Mouse (Mus musculus) heart, embryonic 14.5 days (tissue): ENCODE data around the gene Pgbd1. TPM values are rescaled to one million over a fixed set of nuclear protein-coding genes. Genes with fewer than 3 reads are reported as not detected.
A peak's percentile ranks its signal among the peaks of the same experiment; 100 is the strongest.

Source experiments
- ATAC-seq: fragments of 200-750 bp; cut with Nextera tagmentation; 2 replicates; pipeline ENCODE4 v1.8.0; 2017; ENCODE audit warnings: low read depth, moderate TSS enrichment; ENCODE audit not compliant: insufficient number of reproducible peaks, insufficient read depth, low FRiP score
- H3K27ac ChIP-seq, 2 experiments: fragments of 200-500 bp in 1 of 2; fragments of 300-500 bp in 1 of 2; sonication (generic) in 1 of 2; replicated peaks in 1 of 2; 2 replicates each; pipeline ENCODE4 v1.5.1; 2012 to 2014; ENCODE audit warnings: low read depth in 2 of 2, low read length in 2 of 2, control low read depth in 1 of 2, mild to moderate bottlenecking in 1 of 2, mixed read lengths in 1 of 2; ENCODE audit not compliant: control insufficient read depth in 1 of 2, insufficient read depth in 1 of 2
- H3K27me3 ChIP-seq: fragments of 300-500 bp; sonication (generic); 2 replicates; pipeline ENCODE4 v1.6.1; 2014; ENCODE audit warnings: mild to moderate bottlenecking, low read length, control low read depth; ENCODE audit not compliant: control insufficient read depth, insufficient read depth
- H3K36me3 ChIP-seq: fragments of 300-500 bp; sonication (generic); 2 replicates; pipeline ENCODE4 v1.6.1; 2014; ENCODE audit warnings: mild to moderate bottlenecking, control low read depth, low read length, mixed read lengths; ENCODE audit not compliant: control insufficient read depth, insufficient read depth
- H3K4me1 ChIP-seq, 2 experiments: fragments of 200-500 bp in 1 of 2; fragments of 300-500 bp in 1 of 2; sonication (generic) in 1 of 2; 2 replicates each; pipeline ENCODE4 v1.6.1; 2012 to 2014; ENCODE audit warnings: low read length in 2 of 2, control low read depth in 1 of 2, mixed read lengths in 1 of 2; ENCODE audit not compliant: control insufficient read depth in 2 of 2, insufficient read depth in 2 of 2
- H3K4me2 ChIP-seq: fragments of 300-500 bp; sonication (generic); 2 replicates; pipeline ENCODE4 v1.6.1; 2014; ENCODE audit warnings: mild to moderate bottlenecking, low read length
- H3K4me3 ChIP-seq, 2 experiments: fragments of 200-500 bp in 1 of 2; fragments of 300-500 bp in 1 of 2; sonication (generic) in 1 of 2; 2 replicates each; pipeline ENCODE4 v1.5.1; 2012 to 2014; ENCODE audit warnings: low read length in 2 of 2, mild to moderate bottlenecking in 2 of 2, control low read depth in 1 of 2, low read depth in 1 of 2, moderate library complexity in 1 of 2; ENCODE audit not compliant: control insufficient read depth in 1 of 2, insufficient read depth in 1 of 2
- H3K9ac ChIP-seq: fragments of 300-500 bp; sonication (generic); 2 replicates; pipeline ENCODE4 v1.6.1; 2014; ENCODE audit warnings: mild to moderate bottlenecking, low read length
- H3K9me3 ChIP-seq: fragments of 300-500 bp; sonication (generic); 2 replicates; pipeline ENCODE4 v1.6.1; 2016; ENCODE audit warnings: low read length, control low read depth; ENCODE audit not compliant: control insufficient read depth
- WGBS: fragments of 180-500 bp; shearing (Covaris S2); extraction: QIAGEN DNeasy Blood & Tissue Kit; methylation state at CpG from one replicate; pipeline ENCODE4 v1.1.7; 2014; 5-methylcytosine and 5-hydroxymethylcytosine counted together
- polyA plus RNA-seq: library from polyadenylated mRNA; unstranded; fragments of >200 nt; fragmentation: Nextera tagmentation; extraction: Ambion mirVana; gene quantifications from 2 replicates; pipeline ENCODE4 v1.2.1, GENCODE M21; 2014

Pgbd1 gene
- polyA plus RNA-seq, 1 experiment from 2014 or later: 2.4 TPM

- Histone ChIP-seq H3K4me3 (no peak overlapping the region), H3K9me3 (no peaks in the 10 kb centered on the region), H3K27ac (no peak overlapping the region), H3K4me2 (no peak overlapping the region), H3K27me3 (no peaks in the 10 kb centered on the region), H3K4me1 (0 out of 4 replicates have a peak, but pooled peaks cover 0 to under 1% of the 10 kb centered on the region in 2 experiments), H3K9ac (no peak overlapping the region), H3K36me3 (peaks cover 81% of the 10 kb centered on the region)
- no peak for ATAC-seq
- WGBS: 85% methylated on average over 9 of the region's 9 CpGs
Observed at GRCm38 (mm10) chr13:21446796-21447195, 5.9 kb upstream of the Pgbd1 start.

DNA sequence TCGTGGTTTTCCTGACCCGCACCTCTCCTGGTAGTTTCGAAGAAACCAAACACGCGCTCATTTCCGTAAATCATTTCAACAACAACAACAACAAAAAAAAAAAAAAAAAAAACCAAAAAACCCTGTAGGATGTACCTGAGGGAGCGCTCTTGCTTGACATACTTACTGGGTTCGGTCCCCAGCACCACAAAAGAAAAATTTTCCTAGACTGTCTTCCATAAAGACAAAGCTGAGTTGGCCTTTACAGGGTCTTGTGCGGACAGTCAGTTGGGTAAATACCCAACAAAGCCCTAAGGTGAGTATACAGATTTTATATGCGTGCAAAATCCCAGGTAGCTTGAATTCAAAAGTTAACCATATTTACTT lies 332 bp upstream of the Pgbd1 start:
- WGBS: 15% methylated on average over 10 of the region's 10 CpGs
- peaks cover 0 to 14% of the 10 kb centered on the region in 2 experiments; a peak in 2 of 4 replicates for H3K4me1 ChIP-seq
- H3K4me3 ChIP-seq: peak overlapping the region; percentile 51 to 59
- no peaks in the 10 kb centered on the region for H3K9me3 ChIP-seq
- peak overlapping the region; percentile 78 for H3K9ac ChIP-seq
- H3K4me2 ChIP-seq: peak overlapping the region; percentile 75
- H3K27me3 ChIP-seq: no peaks in the 10 kb centered on the region
- H3K36me3 ChIP-seq: peaks cover 36% of the 10 kb centered on the region
- peak overlapping the region; percentile 87 to 93 for H3K27ac ChIP-seq
- no peak for ATAC-seq

DNA sequence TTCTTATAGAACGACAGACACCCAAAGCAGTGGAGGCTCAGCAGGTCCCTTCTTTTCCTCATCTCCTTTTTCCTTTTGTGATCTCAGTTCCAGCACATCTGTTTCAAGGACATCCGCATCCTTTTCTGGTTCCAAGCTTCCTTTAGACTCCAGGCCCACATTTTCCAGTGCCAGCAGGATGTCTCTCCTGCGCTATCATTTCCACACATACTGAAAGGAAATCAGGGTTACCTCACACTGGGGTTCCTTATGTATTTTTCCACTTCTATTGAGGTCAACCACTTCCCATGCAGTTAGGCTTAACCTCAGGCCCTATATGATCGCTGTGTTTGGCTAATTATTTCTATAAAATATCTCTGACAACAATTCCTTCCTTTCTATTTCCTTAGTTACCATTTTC lies 5.4 kb downstream of the Pgbd1 start:
- no peak for ATAC-seq
- H3K9ac ChIP-seq: no peak overlapping the region
- H3K27ac ChIP-seq: 0 out of 4 replicates have a peak overlapping the region, but pooled peaks of 1 of the 2 experiments have one; percentile 26
- H3K27me3 ChIP-seq: no peaks in the 10 kb centered on the region
- no peaks in the 10 kb centered on the region for H3K9me3 ChIP-seq
- H3K36me3 ChIP-seq: no peaks in the 10 kb centered on the region
- 66% methylated on average over 4 of the region's 4 CpGs for WGBS
- H3K4me2 ChIP-seq: no peak overlapping the region
- no peak overlapping the region for H3K4me3 ChIP-seq
- H3K4me1 ChIP-seq: peaks cover 0 to 8% of the 10 kb centered on the region in 2 experiments; a peak in 2 of 4 replicates

DNA sequence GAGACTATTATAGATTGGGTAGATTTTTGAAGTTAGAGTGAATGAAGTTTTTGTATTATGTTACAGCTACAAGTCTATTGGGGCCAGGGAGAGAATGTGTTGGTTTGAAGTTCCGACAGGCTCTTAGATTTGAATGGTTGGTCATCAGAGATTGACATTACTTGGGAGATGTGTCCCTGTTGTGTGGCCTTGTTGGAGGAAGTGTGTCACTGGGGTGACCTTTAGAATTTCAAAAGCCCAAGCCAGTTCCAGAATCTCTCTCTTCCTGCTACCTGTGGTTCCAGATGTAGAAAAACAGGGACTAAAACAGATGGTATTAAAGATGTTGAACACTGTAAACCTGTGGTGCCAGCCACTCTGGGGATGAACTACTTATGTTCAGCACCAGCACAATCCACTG lies 13.2 kb downstream of the Pgbd1 start:
- Histone ChIP-seq H3K4me1 (no peaks in the 10 kb centered on the region), H3K9me3 (no peaks in the 10 kb centered on the region), H3K27me3 (no peaks in the 10 kb centered on the region), H3K4me3 (no peak overlapping the region), H3K9ac (no peak overlapping the region), H3K27ac (no peak overlapping the region), H3K4me2 (no peak overlapping the region), H3K36me3 (no peaks in the 10 kb centered on the region)
- WGBS: 91% methylated on average over 1 of the region's 1 CpGs
- no peak for ATAC-seq

- Histone ChIP-seq H3K4me3 (no peak overlapping the region), H3K27ac (no peak overlapping the region), H3K4me1 (peaks cover 2 to 5% of the 10 kb centered on the region in 2 experiments; a peak in 1 of 4 replicates), H3K9ac (no peak overlapping the region), H3K36me3 (no peaks in the 10 kb centered on the region), H3K9me3 (no peaks in the 10 kb centered on the region), H3K27me3 (no peaks in the 10 kb centered on the region), H3K4me2 (no peak overlapping the region)
- 54% methylated on average over 5 of the region's 5 CpGs for WGBS
- no peak for ATAC-seq
Observed at GRCm38 (mm10) chr13:21423301-21423700, 17.6 kb downstream of the Pgbd1 start.

- no peaks in the 10 kb centered on the region for H3K9me3 ChIP-seq
- no peak overlapping the region for H3K27ac ChIP-seq
- no peaks in the 10 kb centered on the region for H3K27me3 ChIP-seq
- peaks cover 7 to 19% of the 10 kb centered on the region in 2 experiments; a peak in 3 of 4 replicates for H3K4me1 ChIP-seq
- no peak overlapping the region for H3K4me3 ChIP-seq
- H3K9ac ChIP-seq: no peak overlapping the region
- no peak for ATAC-seq
- H3K4me2 ChIP-seq: no peak overlapping the region
- H3K36me3 ChIP-seq: no peaks in the 10 kb centered on the region
- 27% methylated on average over 6 of the region's 6 CpGs for WGBS
Observed at GRCm38 (mm10) chr13:21418865-21419264, 22.0 kb downstream of the Pgbd1 start.

- ATAC-seq: no peak
- Histone ChIP-seq H3K4me1 (peaks cover 7 to 19% of the 10 kb centered on the region in 2 experiments; a peak in 3 of 4 replicates), H3K36me3 (no peaks in the 10 kb centered on the region), H3K27me3 (no peaks in the 10 kb centered on the region), H3K27ac (no peak overlapping the region), H3K4me3 (no peak overlapping the region), H3K9me3 (no peaks in the 10 kb centered on the region), H3K4me2 (no peak overlapping the region), H3K9ac (no peak overlapping the region)
- WGBS: 82% methylated on average over 6 of the region's 6 CpGs
Observed at GRCm38 (mm10) chr13:21417298-21418010, 23.4 kb downstream of the Pgbd1 start.
